Mouse (Mus musculus) limb, embryonic 12.5 days (tissue): ENCODE results near the gene Gm11060. TPM values are rescaled to one million over a fixed set of nuclear protein-coding genes. Genes with fewer than 3 reads are reported as not detected.

ENCODE experiments used
- polyA plus RNA-seq: library from polyadenylated mRNA; unstranded; fragments of >200 nt; fragmentation: Nextera tagmentation; extraction: Ambion mirVana; gene quantifications from 2 replicates; pipeline ENCODE4 v1.2.1, GENCODE M21; 2016

The Gm11060 gene
- polyA plus RNA-seq, 1 experiment from 2014 or later = not detected

Other genes with a start within 250 kb of the Gm11060 start
- gene Prrg4, start 242.1 kb upstream of the Gm11060 start, polyA plus RNA-seq = 1.1 and 1.2 TPM in 2 replicates
- gene Ccdc73, start 224.2 kb upstream of the Gm11060 start, polyA plus RNA-seq = 8.2 and 9.1 TPM in 2 replicates
- 311 and 313 TPM in 2 replicates for gene Eif3m, start 74.9 kb upstream of the Gm11060 start, polyA plus RNA-seq
- 0.49 and 0.82 TPM in 2 replicates for gene Wt1, start 34.5 kb downstream of the Gm11060 start, polyA plus RNA-seq
- gene Them7, start 132.3 kb downstream of the Gm11060 start, polyA plus RNA-seq = 0.36 and 0.87 TPM in 2 replicates